Mouse (Mus musculus) heart, adult 9 months (tissue): ENCODE data around the gene Hpca.

Experiments used
- DNase-seq, 2 experiments: peaks; one replicate each; pipeline ENCODE4 v3.0.0; 2022; ENCODE audit warnings: low spot score in 2 of 2

The Hpca gene

GRCm38 (mm10) chr4:129111350-129111749 is 10.5 kb downstream of the Hpca start:
- DNase-seq, result no peak

DNA sequence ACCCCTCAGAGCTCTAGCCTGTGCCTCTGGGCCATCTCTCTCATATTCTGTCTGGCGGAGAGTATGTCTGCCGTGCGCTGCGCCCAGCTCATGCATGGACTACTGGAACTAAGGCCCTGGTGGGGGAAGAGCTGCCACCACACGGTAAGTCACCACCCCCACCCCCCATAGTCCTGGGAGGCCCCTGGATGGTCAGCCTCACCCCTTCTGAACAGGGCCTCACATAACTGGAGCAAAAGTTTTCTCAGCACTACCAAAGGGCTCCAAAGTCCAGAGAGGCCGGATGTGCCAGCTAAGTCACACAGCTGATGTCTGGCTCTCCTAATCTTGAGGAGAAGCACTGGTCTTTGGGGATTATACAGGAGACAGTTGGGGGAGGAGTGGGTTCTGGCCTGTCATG is 11.0 kb downstream of the Hpca start:
- DNase-seq, result no peak

- no peak for DNase-seq
These were observed 13.2 kb downstream of the Hpca start for GRCm38 (mm10) chr4:129108624-129109023.

DNA sequence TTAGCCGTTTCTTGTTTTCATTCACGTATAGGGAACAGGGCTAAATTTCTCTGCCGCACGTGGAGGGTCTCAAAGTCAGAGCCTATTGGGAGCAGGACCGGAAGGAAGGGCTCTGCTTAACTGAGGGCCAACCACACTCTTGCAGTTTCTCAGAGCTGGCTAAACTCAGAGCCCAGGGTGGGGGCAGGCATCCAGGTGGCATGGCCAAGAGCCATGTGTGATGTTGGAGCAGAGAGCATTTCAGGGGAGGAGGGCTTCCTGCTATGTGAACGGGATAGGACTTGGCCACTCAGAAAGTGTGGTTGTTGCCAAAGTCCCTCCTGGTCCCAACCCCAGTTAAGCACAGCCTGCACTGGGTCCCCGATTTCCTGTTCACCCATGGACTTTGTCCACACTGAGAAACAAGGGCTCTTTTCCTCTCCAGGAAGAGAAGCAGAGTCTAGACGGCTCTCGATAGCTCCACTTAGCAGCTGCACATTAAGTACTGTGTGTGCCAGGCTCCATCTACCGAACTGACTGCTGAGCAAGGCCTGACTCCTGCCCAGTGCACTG is 14.4 kb downstream of the Hpca start:
- DNase-seq, result no peak

GRCm38 (mm10) chr4:129106073-129106472 is 15.8 kb downstream of the Hpca start:
- DNase-seq, result no peak

GRCm38 (mm10) chr4:129105356-129105755 is 16.5 kb downstream of the Hpca start, which contains the start of gene Tmem54:
Tmem54 (plus strand) TSS chr4:129105548.
- no peak for DNase-seq

- no peak for DNase-seq
These were observed 19.6 kb downstream of the Hpca start for GRCm38 (mm10) chr4:129102133-129102829.

DNA sequence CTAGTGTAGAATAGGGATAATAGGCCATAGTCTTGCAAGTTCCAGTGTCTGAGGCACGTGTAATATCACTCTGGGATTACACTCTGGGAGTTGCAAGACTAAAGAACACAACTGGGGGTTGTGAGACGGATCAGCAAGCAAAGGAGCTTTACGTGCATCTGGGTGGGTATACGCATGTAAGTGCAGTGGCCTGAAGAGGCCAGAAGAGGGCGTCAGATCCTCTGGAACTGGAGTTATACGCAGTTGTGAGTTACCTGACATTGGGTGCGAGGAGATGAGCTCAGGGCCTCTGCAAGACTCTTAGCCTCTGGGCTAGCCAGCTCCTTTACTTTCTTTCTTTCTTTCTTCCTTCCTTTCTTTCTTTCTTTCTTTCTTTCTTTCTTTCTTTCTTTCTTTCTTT is 24.8 kb downstream of the Hpca start:
- no peak for DNase-seq

DNA sequence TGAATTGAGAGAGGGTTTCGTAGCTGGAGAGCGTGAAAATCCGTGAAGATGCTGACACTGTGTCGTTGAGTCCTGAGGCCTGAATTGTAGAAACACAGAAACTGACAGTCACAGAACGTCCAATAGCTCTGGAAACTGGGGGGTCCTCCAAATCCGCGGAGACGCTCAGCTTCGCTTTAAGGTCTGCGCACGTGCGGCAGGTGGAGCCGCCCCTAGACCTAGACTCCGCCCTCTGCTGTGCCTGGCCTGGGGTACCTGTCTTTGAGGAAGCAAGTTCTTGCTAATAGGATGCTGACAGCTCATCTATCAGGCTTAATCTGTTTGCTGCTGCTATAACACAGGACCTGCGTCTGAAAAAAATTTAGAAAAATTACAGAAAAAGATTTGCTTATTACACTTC is 26.6 kb downstream of the Hpca start:
- no peak for DNase-seq

DNA sequence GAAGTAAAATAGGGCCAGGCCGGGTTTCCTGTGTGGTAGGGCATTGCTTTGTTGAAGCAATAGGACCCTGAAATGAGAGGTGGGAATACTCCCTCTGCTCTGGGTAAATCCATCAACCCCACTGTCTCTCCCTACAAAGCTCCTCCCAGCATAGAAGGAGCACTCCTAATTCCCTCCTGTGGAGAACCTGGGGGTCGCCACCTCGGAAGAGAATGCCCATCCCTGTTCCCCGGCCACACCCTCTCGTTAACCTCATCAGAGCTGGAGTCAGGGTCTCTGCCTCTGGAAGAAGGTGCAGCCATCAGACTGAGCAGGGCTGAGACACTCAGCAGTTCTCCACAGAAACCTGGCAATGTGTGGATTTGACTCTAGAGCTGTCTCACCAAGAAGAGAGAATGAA is 34.0 kb downstream of the Hpca start:
- DNase-seq, result no peak

DNA sequence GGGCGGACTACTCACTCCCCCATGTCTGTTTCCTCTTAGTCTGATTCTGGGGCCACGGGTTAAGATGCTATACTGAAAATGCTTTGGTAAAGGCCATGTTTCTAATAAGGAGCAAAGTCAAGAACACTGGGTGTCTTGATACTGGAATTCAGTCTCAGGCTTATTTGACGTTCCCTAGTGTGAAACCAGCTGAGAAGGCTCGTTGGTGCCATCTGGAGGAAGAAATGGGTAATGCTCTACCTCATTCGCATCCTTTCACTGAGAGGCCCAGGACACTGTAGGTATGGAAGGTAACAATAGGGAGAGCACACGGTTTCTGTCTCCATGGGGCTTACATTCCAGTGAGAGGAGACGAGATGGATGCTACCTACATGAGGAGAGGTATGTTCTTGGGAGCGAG is 35.8 kb downstream of the Hpca start:
- DNase-seq, result peak; percentile 13 to 66

GRCm38 (mm10) chr4:129084896-129085295 is 36.9 kb downstream of the Hpca start:
- DNase-seq, result no peak

- peak; percentile 30 to 56 for DNase-seq
These were observed 39.3 kb downstream of the Hpca start for GRCm38 (mm10) chr4:129082379-129083115.

- no peak for DNase-seq
These were observed 39.9 kb downstream of the Hpca start for GRCm38 (mm10) chr4:129081939-129082338.

GRCm38 (mm10) chr4:129081512-129081911 is 40.3 kb downstream of the Hpca start:
- peak; percentile 15 to 20 for DNase-seq

DNA sequence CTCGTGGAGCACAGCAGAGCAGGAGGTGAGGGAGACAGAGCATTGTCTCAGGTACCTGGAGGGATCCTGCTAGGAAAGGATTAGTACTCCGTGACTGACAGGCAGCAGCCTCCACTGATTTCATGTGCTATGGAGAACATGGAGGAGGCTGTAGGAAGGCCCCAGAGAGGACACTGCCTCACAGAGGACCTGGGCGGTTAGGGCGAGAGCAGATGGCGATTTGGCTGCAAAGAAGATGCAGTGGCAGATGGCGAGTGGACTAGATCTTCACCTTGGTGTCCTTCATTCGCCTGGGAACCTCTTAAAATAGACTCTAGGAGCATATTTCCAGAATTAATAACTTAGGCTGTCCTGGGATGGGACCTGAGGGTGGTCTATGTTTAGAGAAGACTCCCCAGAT is 40.8 kb downstream of the Hpca start:
- DNase-seq, result no peak

- no peak for DNase-seq
These were observed 42.7 kb downstream of the Hpca start for GRCm38 (mm10) chr4:129079126-129079525.

DNA sequence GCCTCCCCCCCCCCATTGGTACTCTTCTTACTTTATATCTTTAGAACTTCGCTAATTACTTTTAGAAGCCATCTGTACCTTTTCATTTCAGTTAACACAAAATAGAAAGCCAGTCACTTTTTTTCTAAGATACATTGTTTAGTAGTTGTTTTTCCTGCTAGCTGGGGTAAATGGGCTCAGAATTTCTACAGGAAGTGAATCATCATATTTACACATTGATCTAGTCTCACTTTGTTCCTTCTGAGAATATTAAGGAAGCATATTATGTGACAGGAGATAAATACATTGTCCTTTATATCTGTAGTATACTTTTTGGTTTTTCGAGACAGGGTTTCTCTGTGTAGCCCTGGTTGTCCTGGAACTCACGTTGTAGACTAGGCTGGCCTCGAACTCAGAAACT is 53.0 kb downstream of the Hpca start:
- DNase-seq, result no peak

GRCm38 (mm10) chr4:129067638-129068415 is 54.0 kb downstream of the Hpca start:
- DNase-seq, result no peak

- DNase-seq, result no peak
These were observed 56.1 kb downstream of the Hpca start for GRCm38 (mm10) chr4:129065688-129066236.

GRCm38 (mm10) chr4:129062281-129063075 is 59.4 kb downstream of the Hpca start:
- no peak for DNase-seq
